Mouse (Mus musculus) lung, postnatal 0 days (tissue): ENCODE data around the gene Bptf.

Source experiments
- CTCF ChIP-seq: IDR thresholded peaks from 2 replicates; pipeline ENCODE4 v1.5.1; 2016; ENCODE audit warnings: antibody characterized with exemption, mild to moderate bottlenecking
- EP300 ChIP-seq: IDR thresholded peaks from 2 replicates; pipeline ENCODE4 v1.6.1; 2016; ENCODE audit warnings: antibody characterized with exemption, mild to moderate bottlenecking, control low read depth

DNA sequence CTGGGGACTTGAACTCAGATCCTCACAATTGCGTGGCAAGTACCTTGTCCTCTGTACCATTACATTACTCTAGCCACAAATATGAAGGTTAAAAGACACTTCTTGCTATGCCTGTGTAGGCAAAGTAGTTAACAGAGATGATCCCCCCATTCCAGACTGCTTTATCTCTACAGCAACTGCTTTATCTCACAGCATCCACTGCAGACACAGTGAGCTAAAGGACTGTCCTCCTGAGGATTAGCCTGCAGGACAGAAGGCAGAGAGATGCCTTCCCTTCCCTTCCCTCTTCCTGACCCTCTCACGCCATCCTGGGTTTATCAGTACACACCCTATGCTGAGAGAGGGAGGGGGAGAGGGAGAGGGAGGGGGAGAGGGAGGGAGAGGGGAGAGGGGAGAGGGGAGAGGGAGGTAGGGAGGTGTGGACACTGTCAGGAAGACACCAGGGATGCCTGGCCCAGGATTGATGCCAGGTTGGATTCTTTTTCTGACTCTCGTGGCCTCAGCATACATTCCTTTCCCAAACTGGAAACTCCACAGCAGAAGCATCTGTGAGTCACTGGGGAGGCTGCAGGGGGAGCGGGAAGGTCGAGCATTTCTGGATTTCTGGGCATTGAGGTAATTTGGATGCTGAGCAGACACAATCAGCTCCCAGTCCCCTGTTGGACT is 25.2 kb upstream of the Bptf start:
- TF ChIP-seq CTCF (no peak), EP300 (no peak)
